Mouse (Mus musculus) hindlimb bud, embryonic 11.5 days (tissue): ENCODE data around the gene Ift172.

Experiments
- DNase-seq: peaks from one replicate; pipeline ENCODE4 v3.0.0-alpha.2; 2012; ENCODE audit warnings: low read depth, low spot score; ENCODE audit errors: extremely low spot score

Gene Ift172

GRCm38 (mm10) chr5:31266101-31266500 is 24.8 kb downstream of the Ift172 start:
- no peak for DNase-seq

GRCm38 (mm10) chr5:31257616-31258015 is 33.3 kb downstream of the Ift172 start:
- DNase-seq: no peak

GRCm38 (mm10) chr5:31255971-31256370 is 34.9 kb downstream of the Ift172 start:
- no peak for DNase-seq

- no peak for DNase-seq
Measured at GRCm38 (mm10) chr5:31255381-31255780, 35.5 kb downstream of the Ift172 start.

- DNase-seq: no peak
Measured at GRCm38 (mm10) chr5:31254901-31255300, 36.0 kb downstream of the Ift172 start.

GRCm38 (mm10) chr5:31254452-31254851 is 36.5 kb downstream of the Ift172 start:
- DNase-seq: no peak

- no peak for DNase-seq
Measured at GRCm38 (mm10) chr5:31253806-31254205, 37.1 kb downstream of the Ift172 start.

GRCm38 (mm10) chr5:31252795-31253545 is 37.9 kb downstream of the Ift172 start:
- no peak for DNase-seq

- no peak for DNase-seq
Measured at GRCm38 (mm10) chr5:31252151-31252550, 38.8 kb downstream of the Ift172 start.

GRCm38 (mm10) chr5:31251541-31252101 is 39.3 kb downstream of the Ift172 start, which contains the start of gene Krtcap3:
Gene Krtcap3, plus strand, starts transcription at chr5:31251691.
- no peak for DNase-seq

- no peak for DNase-seq
Measured at GRCm38 (mm10) chr5:31250716-31251115, 40.2 kb downstream of the Ift172 start.

- no peak for DNase-seq
Measured at GRCm38 (mm10) chr5:31242191-31242590, 48.7 kb downstream of the Ift172 start.

- DNase-seq: no peak
Measured at GRCm38 (mm10) chr5:31241522-31242034, 49.3 kb downstream of the Ift172 start.

GRCm38 (mm10) chr5:31240637-31241521 is 50.0 kb downstream of the Ift172 start, which contains the start of the genes Nrbp1 and Gm9970:
Gene Nrbp1, plus strand, starts transcription at chr5:31240864.
Gene Gm9970, minus strand, starts transcription at chr5:31241232.
- no peak for DNase-seq

- DNase-seq: no peak
Measured at GRCm38 (mm10) chr5:31226641-31227040, 64.3 kb downstream of the Ift172 start.

GRCm38 (mm10) chr5:31222696-31223095 is 68.2 kb downstream of the Ift172 start:
- no peak for DNase-seq

GRCm38 (mm10) chr5:31221304-31221945 is 69.5 kb downstream of the Ift172 start:
- DNase-seq: no peak

- DNase-seq: no peak
Measured at GRCm38 (mm10) chr5:31220448-31221303, 70.2 kb downstream of the Ift172 start, which contains the start of gene Ppm1g. Gene Ppm1g, minus strand, starts transcription at chr5:31220687.

- no peak for DNase-seq
Measured at GRCm38 (mm10) chr5:31219911-31220447, 70.9 kb downstream of the Ift172 start.
